Mouse (Mus musculus): ENCODE measurements around the gene Pid1.

Pid1 gene

GRCm38 (mm10) chr1:84077023-84077422, 287.0 kb downstream of the Pid1 start:
- DNase-seq (ENCODE audit: low spot score in 2 of 2) = no peak

- no peak for DNase-seq (ENCODE audit: low spot score in 2 of 2)
Measured at GRCm38 (mm10) chr1:84056884-84057630, 306.9 kb downstream of the Pid1 start.

- DNase-seq (ENCODE audit: low spot score in 2 of 2) = no peak
Measured at GRCm38 (mm10) chr1:84056306-84056705, 307.7 kb downstream of the Pid1 start.

GRCm38 (mm10) chr1:84025746-84026145, 338.2 kb downstream of the Pid1 start:
- DNase-seq (ENCODE audit: low spot score in 2 of 2) = no peak

GRCm38 (mm10) chr1:84012871-84013375, 351.1 kb downstream of the Pid1 start:
- DNase-seq (ENCODE audit: low spot score in 2 of 2) = no peak

- DNase-seq (ENCODE audit: low spot score in 2 of 2) = no peak
Measured at GRCm38 (mm10) chr1:84002630-84003029, 361.4 kb downstream of the Pid1 start.

Data from right cerebral cortex, adult 2 months (tissue).